20 mouse cellular contexts compared by ENCODE assay signal in the genomic region with DNA sequence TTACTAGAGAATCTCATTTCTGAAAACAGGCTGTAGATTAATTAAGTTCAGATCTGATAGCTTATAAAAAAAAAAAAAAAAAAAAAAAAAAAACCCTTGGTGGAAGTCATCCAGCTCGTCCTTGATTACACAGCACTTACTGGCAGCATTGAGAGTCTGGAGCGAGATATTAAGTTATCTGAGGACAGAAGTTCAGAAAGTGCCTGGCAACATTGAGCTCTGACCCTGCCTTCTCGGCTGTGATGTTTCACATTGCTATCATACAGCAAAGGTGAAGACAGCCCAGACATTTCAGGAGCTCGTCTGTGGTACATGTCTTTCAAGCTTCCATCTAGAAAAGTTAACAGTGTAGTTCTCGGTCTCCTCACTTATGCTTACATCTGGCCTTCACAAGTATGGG.
DNase-seq lines count a peak whose midpoint lies in the region; ATAC-seq and TF ChIP-seq lines count a peak whose summit lies in the region.
"Had no signal": no experiment of that assay in that cellular context is flagged by ENCODE, and none has a peak within 500 bp of the region (broad histone marks: within the 10 kb centered on the region; RNA-seq: fewer than 3 reads in every experiment).

No protein-coding gene starts in this region.

- TF ChIP-seq POLR2A in liver, adult 2 months (IDR thresholded peaks at IDR 0.05; ENCODE audit: extremely low read depth, insufficient read depth, low read length): no peak
- no peak for TF ChIP-seq POLR2A in small intestine, adult 2 months (IDR thresholded peaks at IDR 0.05; ENCODE audit: low read depth, low read length)

- no peak for ATAC-seq in heart, embryonic 12.5 days (ENCODE audit: insufficient number of reproducible peaks, low FRiP score)
- ATAC-seq in liver, embryonic 11.5 days (replicated peaks; ENCODE audit: low FRiP score): no peak
- ATAC-seq: forebrain, embryonic 13.5 days; midbrain, embryonic 13.5 days had no signal

- WGBS in heart, embryonic 12.5 days: 25% methylated on average over 5 of the region's 5 CpGs
- WGBS in liver, adult 2 months: 20% methylated on average over 5 of the region's 5 CpGs
- WGBS in liver, embryonic 11.5 days: 64% methylated on average over 5 of the region's 5 CpGs
- WGBS in small intestine, adult 2 months: 23% methylated on average over 5 of the region's 5 CpGs

- DNase-seq in heart, adult 11 months: peak; percentile 87
- DNase-seq in liver, adult 2 months (ENCODE audit: extremely low read depth, low read depth, low spot score): peak; percentile 76
- DNase-seq in liver, embryonic 11.5 days (ENCODE audit: low spot score): no peak
- peak; percentile 55 for DNase-seq in adipocyte (ENCODE audit: low spot score)
- no peak for DNase-seq in lung, postnatal 10 days
- DNase-seq: B cell, adult 2 months; cerebellum, adult 8-10 months; heart, postnatal 36 days; kidney, adult 11 months; lung, postnatal 14 days; right cerebral cortex, postnatal 25 days; thymus, adult 18-20 months; thymus, postnatal 36 days had no signal

- peaks cover 30% of the 10 kb centered on the region for H3K4me1 ChIP-seq in heart, embryonic 12.5 days (replicated peaks)
- H3K4me1 ChIP-seq in liver, adult 2 months (ENCODE audit: control insufficient read depth, insufficient read depth, low read length): peaks cover 29% of the 10 kb centered on the region
- H3K4me1 ChIP-seq in liver, embryonic 11.5 days (replicated peaks; ENCODE audit: control insufficient read depth, insufficient read depth, low read length): no peaks in the 10 kb centered on the region; the same call in 1 of the 2 replicates
- peaks cover 5% of the 10 kb centered on the region for H3K4me1 ChIP-seq in small intestine, adult 2 months (ENCODE audit: control insufficient read depth, insufficient read depth, insufficient read length, low read length)

- no peak overlapping the region for H3K4me2 ChIP-seq in heart, embryonic 12.5 days
- H3K4me2 ChIP-seq in liver, embryonic 11.5 days: no peak overlapping the region
- H3K4me2 ChIP-seq: forebrain, embryonic 13.5 days; hindbrain, embryonic 13.5 days; midbrain, embryonic 13.5 days; stomach, embryonic 15.5 days had no signal

- no peak overlapping the region for H3K27ac ChIP-seq in heart, embryonic 12.5 days (ENCODE audit: poor library complexity, severe bottlenecking)
- H3K27ac ChIP-seq in liver, adult 2 months (replicated peaks; ENCODE audit: insufficient read depth, low read depth, low read length): peak overlapping the region; percentile 41
- no peak overlapping the region for H3K27ac ChIP-seq in liver, embryonic 11.5 days (ENCODE audit: low read depth, low read length)
- H3K27ac ChIP-seq in small intestine, adult 2 months (ENCODE audit: insufficient read depth, low read depth, low read length): peak overlapping the region; percentile 80
- H3K27ac ChIP-seq: forebrain, embryonic 13.5 days; hindbrain, embryonic 13.5 days; kidney, postnatal 0 days; midbrain, embryonic 13.5 days; stomach, embryonic 15.5 days had no signal

- no peaks in the 10 kb centered on the region for H3K27me3 ChIP-seq in heart, embryonic 12.5 days (replicated peaks)
- H3K27me3 ChIP-seq in liver, adult 2 months (ENCODE audit: control insufficient read depth, insufficient read depth, low read length): no peaks in the 10 kb centered on the region
- H3K27me3 ChIP-seq in liver, embryonic 11.5 days (replicated peaks; ENCODE audit: control insufficient read depth, insufficient read depth, low read length): no peaks in the 10 kb centered on the region
- H3K27me3 ChIP-seq in small intestine, adult 2 months (ENCODE audit: control insufficient read depth, insufficient read depth, low read length): no peaks in the 10 kb centered on the region
- H3K27me3 ChIP-seq: forebrain, embryonic 13.5 days; hindbrain, embryonic 13.5 days; midbrain, embryonic 13.5 days; stomach, embryonic 15.5 days had no signal

- no peak overlapping the region for H3K9ac ChIP-seq in heart, embryonic 12.5 days
- no peak overlapping the region for H3K9ac ChIP-seq in liver, adult 2 months (ENCODE audit: low read depth, low read length)
- no peak overlapping the region for H3K9ac ChIP-seq in liver, embryonic 11.5 days (ENCODE audit: low read depth, low read length)
- H3K9ac ChIP-seq: forebrain, embryonic 13.5 days; hindbrain, embryonic 13.5 days; midbrain, embryonic 13.5 days; stomach, embryonic 15.5 days had no signal

- no peaks in the 10 kb centered on the region for H3K36me3 ChIP-seq in heart, embryonic 12.5 days
- no peaks in the 10 kb centered on the region for H3K36me3 ChIP-seq in liver, adult 2 months (ENCODE audit: control insufficient read depth, insufficient read depth, low read length)
- no peaks in the 10 kb centered on the region for H3K36me3 ChIP-seq in liver, embryonic 11.5 days (ENCODE audit: control insufficient read depth, insufficient read depth, low read length)
- no peaks in the 10 kb centered on the region for H3K36me3 ChIP-seq in small intestine, adult 2 months (ENCODE audit: control insufficient read depth, insufficient read depth, low read length)
- H3K36me3 ChIP-seq: hindbrain, embryonic 13.5 days; midbrain, embryonic 13.5 days; stomach, embryonic 15.5 days had no signal

- H3K79me2 ChIP-seq in liver, adult 2 months (ENCODE audit: control insufficient read depth, insufficient read depth, low read length): peaks cover 37% of the 10 kb centered on the region; the same call in 1 of the 2 replicates

- peaks cover 3% of the 10 kb centered on the region; the same call in 1 of the 2 replicates for H3K9me3 ChIP-seq in heart, embryonic 12.5 days (replicated peaks)
- H3K9me3 ChIP-seq in liver, embryonic 11.5 days (ENCODE audit: control insufficient read depth, low read length): no peaks in the 10 kb centered on the region
- H3K9me3 ChIP-seq: forebrain, embryonic 13.5 days; hindbrain, embryonic 13.5 days; midbrain, embryonic 13.5 days; stomach, embryonic 15.5 days had no signal

- H3K4me3 ChIP-seq in heart, embryonic 12.5 days: no peak overlapping the region
- no peak overlapping the region for H3K4me3 ChIP-seq in liver, adult 2 months (ENCODE audit: insufficient read depth, low read depth, low read length)
- no peak overlapping the region for H3K4me3 ChIP-seq in liver, embryonic 11.5 days (ENCODE audit: low read depth, low read length)
- H3K4me3 ChIP-seq in small intestine, adult 2 months (ENCODE audit: low read depth, low read length): no peak overlapping the region
- H3K4me3 ChIP-seq: forebrain, embryonic 13.5 days; hindbrain, embryonic 13.5 days; midbrain, embryonic 13.5 days; stomach, embryonic 15.5 days had no signal

- no peak for TF ChIP-seq CTCF in liver, adult 2 months (IDR thresholded peaks at IDR 0.05; ENCODE audit: low read depth, low read length)
- TF ChIP-seq CTCF in small intestine, adult 2 months (IDR thresholded peaks at IDR 0.05; ENCODE audit: extremely low read depth, insufficient read length, insufficient replicate concordance, low read depth, low read length): no peak

Comparison
In these comparisons a context has a peak if more than half of its experiments do, and no peak if none do; other contexts are left out.
1. DNase-seq: peak in heart, adult 11 months (single experiment), liver, adult 2 months (single experiment) and adipocyte (single experiment); none in liver, embryonic 11.5 days (single experiment) and lung, postnatal 10 days (single experiment).
2. H3K27ac ChIP-seq: peak in liver, adult 2 months (single experiment) and small intestine, adult 2 months (single experiment); none in heart, embryonic 12.5 days (single experiment) and liver, embryonic 11.5 days (single experiment).